Mouse (Mus musculus) stomach, postnatal 0 days (tissue): ENCODE measurements around the gene Cdh23.

Source experiments
- CTCF ChIP-seq: IDR thresholded peaks from 2 replicates; pipeline ENCODE4 v1.5.1; 2016; ENCODE audit warnings: antibody characterized with exemption, low read depth, mild to moderate bottlenecking, moderate library complexity
- EP300 ChIP-seq: optimal IDR thresholded peaks from 2 replicates; pipeline ENCODE3; 2016; ENCODE audit warnings: antibody characterized with exemption

DNA sequence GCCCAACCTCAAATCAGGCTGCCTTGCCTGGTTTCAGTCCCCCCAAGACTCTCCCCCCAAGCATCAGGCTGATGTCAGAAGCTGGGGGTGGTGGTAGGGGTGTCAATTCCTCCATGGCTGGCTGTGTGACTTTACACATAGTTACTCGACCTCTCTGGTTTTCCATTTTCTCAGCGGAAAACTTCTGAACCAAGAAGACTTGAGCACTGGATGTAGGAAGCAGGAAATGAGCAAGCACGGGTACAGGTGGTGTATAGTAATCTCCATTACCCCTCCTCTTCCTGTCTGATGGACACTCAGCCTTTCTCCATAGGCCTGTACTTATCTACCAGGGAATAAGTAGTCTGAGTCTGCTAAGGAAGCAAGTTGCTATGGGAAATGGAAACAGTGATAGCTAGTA is 316.1 kb downstream of the Cdh23 start:
- no peak for TF ChIP-seq CTCF
- TF ChIP-seq EP300 = no peak
